Mouse (Mus musculus) intestine, embryonic 16.5 days (tissue): ENCODE results near the gene Sult2b1. TPM values are rescaled to one million over a fixed set of nuclear protein-coding genes. Genes with fewer than 3 reads are reported as not detected.

Source experiments
- ATAC-seq: fragments of 200-750 bp; cut with Nextera tagmentation; 2 replicates; pipeline ENCODE4 v1.8.0; 2017; ENCODE audit warnings: moderate TSS enrichment, moderate library complexity
- H3K27ac ChIP-seq: fragments of 300-500 bp; sonication (generic); 2 replicates; pipeline ENCODE4 v1.5.1; 2014; ENCODE audit warnings: mild to moderate bottlenecking, low read length
- H3K27me3 ChIP-seq: fragments of 300-500 bp; sonication (generic); replicated peaks from 2 replicates; pipeline ENCODE4 v1.6.1; 2014; ENCODE audit warnings: low read length, control low read depth, mixed read lengths; ENCODE audit not compliant: control insufficient read depth, insufficient read depth
- H3K36me3 ChIP-seq: fragments of 300-500 bp; sonication (generic); 2 replicates; pipeline ENCODE4 v1.6.1; 2014; ENCODE audit warnings: low read length, control low read depth; ENCODE audit not compliant: control insufficient read depth, insufficient read depth
- H3K4me1 ChIP-seq: fragments of 300-500 bp; sonication (generic); 2 replicates; pipeline ENCODE4 v1.6.1; 2014; ENCODE audit warnings: low read length, control low read depth, mixed read lengths; ENCODE audit not compliant: control insufficient read depth, insufficient read depth
- H3K4me2 ChIP-seq: fragments of 300-500 bp; sonication (generic); 2 replicates; pipeline ENCODE4 v1.6.1; 2014; ENCODE audit warnings: low read depth, low read length, control low read depth
- H3K4me3 ChIP-seq: fragments of 300-500 bp; sonication (generic); 2 replicates; pipeline ENCODE4 v1.5.1; 2014; ENCODE audit warnings: mild to moderate bottlenecking, low read length
- H3K9ac ChIP-seq: fragments of 300-500 bp; sonication (generic); 2 replicates; pipeline ENCODE4 v1.6.1; 2014; ENCODE audit warnings: low read depth, low read length
- H3K9me3 ChIP-seq: fragments of 300-500 bp; sonication (generic); 2 replicates; pipeline ENCODE4 v1.6.1; 2016; ENCODE audit warnings: low read length, control low read depth; ENCODE audit not compliant: control insufficient read depth
- WGBS: fragments of 180-500 bp; shearing (Covaris S2); extraction: QIAGEN DNeasy Blood & Tissue Kit; methylation state at CpG from one replicate; pipeline ENCODE4 v1.1.7; 2014; 5-methylcytosine and 5-hydroxymethylcytosine counted together
- polyA plus RNA-seq: library from polyadenylated mRNA; unstranded; fragments of >200 nt; fragmentation: Nextera tagmentation; extraction: Ambion mirVana; gene quantifications from 2 replicates; pipeline ENCODE4 v1.2.1, GENCODE M21; 2015

The Sult2b1 gene
- 3.9 and 4.8 TPM in 2 replicates for polyA plus RNA-seq

GRCm38 (mm10) chr7:45784524-45785372 is at the start of gene Sult2b1:
Gene Sult2b1 (minus strand): TSS chr7:45784669.
- H3K4me1 ChIP-seq = peaks cover 27% of the 10 kb centered on the region
- WGBS = 22% methylated on average over 20 of the region's 20 CpGs
- H3K27ac ChIP-seq = no peak within 1 kb of the TSS
- H3K9ac ChIP-seq = peak within 1 kb of the TSS; percentile 75
- peak; percentile 19; the same call in 1 of the 2 replicates for ATAC-seq
- H3K9me3 ChIP-seq = no peaks in the 10 kb centered on the region
- peak within 1 kb of the TSS; percentile 89 for H3K4me2 ChIP-seq
- peaks cover 7% of the 10 kb centered on the region; the same call in 1 of the 2 replicates for H3K27me3 ChIP-seq
- H3K4me3 ChIP-seq = peak within 1 kb of the TSS; percentile 73
- H3K36me3 ChIP-seq = no peaks in the 10 kb centered on the region

- 3% methylated on average over 29 of the region's 31 CpGs for WGBS
These were observed 49.5 kb upstream of the Sult2b1 start for GRCm38 (mm10) chr7:45833924-45834323.

GRCm38 (mm10) chr7:45833148-45833790 is 48.8 kb upstream of the Sult2b1 start:
- Histone ChIP-seq H3K4me1 (peaks cover 24% of the 10 kb centered on the region), H3K27me3 (peaks cover 37% of the 10 kb centered on the region), H3K4me2 (peak overlapping the region; percentile 47), H3K27ac (no peak overlapping the region), H3K4me3 (peak overlapping the region; percentile 52), H3K9me3 (no peaks in the 10 kb centered on the region), H3K9ac (peak overlapping the region; percentile 35), H3K36me3 (peaks cover 6% of the 10 kb centered on the region; the same call in 1 of the 2 replicates)
- ATAC-seq = peak; percentile 16
- 1% methylated on average over 80 of the region's 86 CpGs for WGBS

More at GRCm38 (mm10) chr7:45833924-45834323, 49.5 kb upstream of the Sult2b1 start:
- Histone ChIP-seq H3K4me2 (peak overlapping the region; percentile 47), H3K4me1 (peaks cover 24% of the 10 kb centered on the region), H3K9ac (peak overlapping the region; percentile 26), H3K27me3 (peaks cover 37% of the 10 kb centered on the region), H3K36me3 (no peaks in the 10 kb centered on the region), H3K4me3 (peak overlapping the region; percentile 52), H3K27ac (no peak overlapping the region), H3K9me3 (no peaks in the 10 kb centered on the region)
- no peak for ATAC-seq

- Histone ChIP-seq H3K36me3 (peaks cover 14% of the 10 kb centered on the region), H3K27ac (no peak overlapping the region), H3K9me3 (no peaks in the 10 kb centered on the region), H3K9ac (0 out of 2 replicates have a peak overlapping the region, but pooled peaks have one; percentile 35), H3K27me3 (peaks cover 37% of the 10 kb centered on the region), H3K4me3 (peak overlapping the region; percentile 52), H3K4me1 (peaks cover 24% of the 10 kb centered on the region), H3K4me2 (peak overlapping the region; percentile 47)
- 13% methylated on average over 30 of the region's 30 CpGs for WGBS
- no peak for ATAC-seq
These were observed 48.0 kb upstream of the Sult2b1 start for GRCm38 (mm10) chr7:45832428-45832827.

- peak; percentile 27; the same call in 1 of the 2 replicates for ATAC-seq
- Histone ChIP-seq H3K27me3 (peaks cover 37% of the 10 kb centered on the region), H3K4me3 (peak overlapping the region; percentile 94), H3K27ac (no peak overlapping the region), H3K4me2 (peak overlapping the region; percentile 87), H3K9me3 (no peaks in the 10 kb centered on the region), H3K36me3 (peaks cover 21% of the 10 kb centered on the region), H3K9ac (peak overlapping the region; percentile 81; the same call in 1 of the 2 replicates), H3K4me1 (peaks cover 24% of the 10 kb centered on the region)
- 25% methylated on average over 5 of the region's 5 CpGs for WGBS
These were observed 46.7 kb upstream of the Sult2b1 start for GRCm38 (mm10) chr7:45831128-45831525.

DNA sequence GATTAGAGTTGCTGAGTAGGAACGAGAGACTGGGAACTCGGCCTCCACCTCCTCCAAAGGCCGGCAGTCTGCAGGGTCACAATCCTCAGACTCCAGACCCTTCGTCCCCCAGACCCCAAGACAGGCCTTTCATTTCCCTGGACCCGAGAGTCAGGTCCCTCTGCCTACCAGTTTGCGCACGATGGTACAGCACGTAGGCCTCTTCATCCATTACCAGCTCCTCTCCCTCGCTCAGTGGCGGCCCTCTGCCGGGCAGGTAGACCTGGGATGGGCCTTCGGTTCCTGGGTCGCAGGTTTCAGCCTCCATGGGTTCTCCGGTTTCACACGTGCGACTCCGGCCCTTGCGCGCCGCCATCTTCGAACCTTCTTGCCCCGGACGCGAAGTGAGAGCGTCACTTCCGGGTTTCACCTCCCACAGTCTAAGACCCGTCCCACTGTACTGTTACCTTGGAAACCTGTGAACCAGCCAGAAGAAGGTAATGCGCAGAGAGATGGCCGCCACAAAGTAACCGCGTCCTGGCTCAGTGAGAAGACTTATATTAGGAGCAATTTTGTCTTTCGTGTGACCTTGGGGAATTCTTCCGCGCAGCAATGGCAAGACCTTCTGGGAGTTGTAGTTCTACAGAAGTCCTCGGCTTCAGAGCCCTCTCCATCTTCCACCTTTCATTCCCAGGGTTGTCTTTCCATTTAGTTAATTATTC is 46.1 kb upstream of the Sult2b1 start, which contains the start of gene Grwd1:
Gene Grwd1 (minus strand): TSS at position 518 of the 701 bp plus-strand sequence.
- Histone ChIP-seq H3K4me1 (peaks cover 24% of the 10 kb centered on the region), H3K9me3 (no peaks in the 10 kb centered on the region), H3K36me3 (peaks cover 26% of the 10 kb centered on the region), H3K4me3 (peak within 1 kb of the TSS; percentile 94), H3K27me3 (peaks cover 37% of the 10 kb centered on the region), H3K9ac (peak within 1 kb of the TSS; percentile 81), H3K4me2 (peak within 1 kb of the TSS; percentile 87), H3K27ac (peak within 1 kb of the TSS; percentile 29; the same call in 1 of the 2 replicates)
- WGBS = under 1% methylated on average over 35 of the region's 35 CpGs
- ATAC-seq = peak; percentile 91

- WGBS = 89% methylated on average over 7 of the region's 7 CpGs
- Histone ChIP-seq H3K4me1 (peaks cover 11% of the 10 kb centered on the region), H3K4me2 (no peak overlapping the region), H3K36me3 (peaks cover 33% of the 10 kb centered on the region), H3K27ac (no peak overlapping the region), H3K4me3 (no peak overlapping the region), H3K27me3 (peaks cover 2% of the 10 kb centered on the region), H3K9ac (no peak overlapping the region), H3K9me3 (no peaks in the 10 kb centered on the region)
- no peak for ATAC-seq
These were observed 42.2 kb upstream of the Sult2b1 start for GRCm38 (mm10) chr7:45826631-45827030.

DNA sequence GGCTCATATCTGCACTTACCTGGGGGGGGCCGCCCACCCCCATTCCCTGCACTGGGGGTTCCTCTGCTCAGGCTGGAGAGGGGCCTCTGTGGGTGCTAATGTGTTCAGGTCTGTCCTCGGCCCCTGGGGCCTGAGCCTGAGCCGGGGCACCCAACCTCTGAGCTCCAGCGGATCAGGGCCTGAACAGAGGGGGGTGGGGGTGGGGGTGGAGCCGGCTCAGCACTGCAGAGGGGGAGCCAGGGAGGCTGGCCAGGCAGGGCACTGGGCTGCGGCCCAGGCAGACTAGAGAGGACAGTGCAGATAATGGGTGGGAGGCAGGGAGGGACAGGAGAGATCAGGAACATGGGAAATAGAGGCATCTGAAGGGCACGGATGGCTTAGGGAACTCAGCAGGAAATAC is 40.1 kb upstream of the Sult2b1 start, which contains the start of gene Kcnj14:
Gene Kcnj14 (minus strand): TSS at position 185 of the 400 bp plus-strand sequence.
- Histone ChIP-seq H3K27me3 (no peaks in the 10 kb centered on the region), H3K36me3 (peaks cover 33% of the 10 kb centered on the region), H3K27ac (no peak within 1 kb of the TSS), H3K4me2 (no peak within 1 kb of the TSS), H3K4me1 (peaks cover 2% of the 10 kb centered on the region), H3K9me3 (no peaks in the 10 kb centered on the region), H3K4me3 (no peak within 1 kb of the TSS), H3K9ac (no peak within 1 kb of the TSS)
- WGBS = 74% methylated on average over 7 of the region's 7 CpGs
- ATAC-seq = no peak
